Mouse (Mus musculus) MEL (cell line): ENCODE results near the gene Tspan32. TPM values are rescaled to one million over a fixed set of nuclear protein-coding genes. Genes with fewer than 3 reads are reported as not detected.

Experiments used
- DNase-seq: peaks from one replicate; pipeline ENCODE4 v3.0.0; 2011; ENCODE audit warnings: low read depth, low spot score
- H3K27ac ChIP-seq: 2 replicates; pipeline ENCODE4 v1.5.1; 2012; ENCODE audit warnings: low read depth, mild to moderate bottlenecking, control low read depth, low read length, moderate library complexity; ENCODE audit not compliant: control insufficient read depth
- H3K27me3 ChIP-seq, 2 experiments: fragments of 150-350 bp in 1 of 2; sonication (generic) in 1 of 2; 2 replicates each; pipeline ENCODE4 v1.6.1; 2012; ENCODE audit warnings: low read length in 2 of 2, mild to moderate bottlenecking in 2 of 2, improper control_type of control experiment in 1 of 2, moderate library complexity in 1 of 2; ENCODE audit not compliant: insufficient read depth in 2 of 2, control insufficient read depth in 1 of 2
- H3K36me3 ChIP-seq, 2 experiments: 2 replicates each; pipeline ENCODE4 v1.6.1; 2012 to 2014; ENCODE audit warnings: low read length in 2 of 2, improper control_type of control experiment in 1 of 2, inconsistent platforms in 1 of 2, mild to moderate bottlenecking in 1 of 2; ENCODE audit not compliant: insufficient read depth in 2 of 2, control insufficient read depth in 1 of 2
- H3K4me1 ChIP-seq, 2 experiments: fragments of 150-350 bp in 1 of 2; sonication (generic) in 1 of 2; 2 replicates each; pipeline ENCODE4 v1.6.1; 2012; ENCODE audit warnings: low read length in 2 of 2, improper control_type of control experiment in 1 of 2, mild to moderate bottlenecking in 1 of 2; ENCODE audit not compliant: insufficient read depth in 2 of 2, control insufficient read depth in 1 of 2
- H3K4me3 ChIP-seq, 2 experiments: fragments of 150-350 bp in 1 of 2; sonication (generic) in 1 of 2; 2 replicates each; pipeline ENCODE4 v1.5.1; 2012; ENCODE audit warnings: low read depth in 2 of 2, low read length in 2 of 2, mild to moderate bottlenecking in 2 of 2, moderate library complexity in 2 of 2, control low read depth in 1 of 2, improper control_type of control experiment in 1 of 2; ENCODE audit not compliant: control insufficient read depth in 1 of 2, insufficient read depth in 1 of 2
- H3K79me2 ChIP-seq: 2 replicates; pipeline ENCODE4 v1.6.1; 2012; ENCODE audit warnings: mild to moderate bottlenecking, low read length, moderate library complexity; ENCODE audit not compliant: control insufficient read depth, poor library complexity, insufficient read depth
- H3K9ac ChIP-seq: 2 replicates; pipeline ENCODE4 v1.6.1; 2012; ENCODE audit warnings: low read depth, mild to moderate bottlenecking, control low read depth, low read length, moderate library complexity; ENCODE audit not compliant: control insufficient read depth, poor library complexity, severe bottlenecking
- H3K9me3 ChIP-seq: fragments of 150-350 bp; sonication (generic); replicated peaks from 2 replicates; pipeline ENCODE4 v1.6.1; 2012; ENCODE audit warnings: mild to moderate bottlenecking, low read length, improper control_type of control experiment, moderate library complexity; ENCODE audit not compliant: insufficient read depth
- BHLHE40 ChIP-seq: IDR thresholded peaks from 2 replicates; pipeline ENCODE4 v1.6.1; 2012; ENCODE audit warnings: low read depth, mild to moderate bottlenecking, inconsistent platforms, low read length, improper control_type of control experiment, borderline replicate concordance
- CHD2 ChIP-seq: IDR thresholded peaks from 2 replicates; pipeline ENCODE4 v1.6.1; 2011; ENCODE audit warnings: low read length, improper control_type of control experiment
- CTCF ChIP-seq, 3 experiments: IDR thresholded peaks in 2 of 3; conservative IDR thresholded peaks in 1 of 3; 2 replicates each; pipeline ENCODE4 v1.5.1; 2011 to 2012; ENCODE audit warnings: low read length in 3 of 3, low read depth in 2 of 3, mild to moderate bottlenecking in 2 of 3, improper control_type of control experiment in 1 of 3, inconsistent platforms in 1 of 3, mixed read lengths in 1 of 3, moderate library complexity in 1 of 3; ENCODE audit not compliant: control insufficient read depth in 1 of 3, insufficient read depth in 1 of 3, poor library complexity in 1 of 3, severe bottlenecking in 1 of 3
- EP300 ChIP-seq, 2 experiments: IDR thresholded peaks; 2 replicates each; pipeline ENCODE4 v1.6.1; 2011; ENCODE audit warnings: improper control_type of control experiment in 2 of 2, low read length in 2 of 2, low read depth in 1 of 2, mild to moderate bottlenecking in 1 of 2
- ETS1 ChIP-seq: IDR thresholded peaks from 2 replicates; pipeline ENCODE4 v1.6.1; 2012; ENCODE audit warnings: low read depth, mild to moderate bottlenecking, inconsistent platforms, low read length, improper control_type of control experiment, moderate library complexity
- GATA1 ChIP-seq: IDR thresholded peaks from 2 replicates; pipeline ENCODE4 v1.6.1; 2011; ENCODE audit warnings: low read depth, low read length, improper control_type of control experiment
- JUND ChIP-seq: IDR thresholded peaks from 2 replicates; pipeline ENCODE4 v1.6.1; 2011; ENCODE audit warnings: low read depth, mild to moderate bottlenecking, improper control_type of control experiment, low read length
- MAFK ChIP-seq: IDR thresholded peaks from 2 replicates; pipeline ENCODE4 v1.6.1; 2011; ENCODE audit warnings: low read depth, mild to moderate bottlenecking, low read length, improper control_type of control experiment, borderline replicate concordance
- MAZ ChIP-seq: IDR thresholded peaks from 2 replicates; pipeline ENCODE4 v1.6.1; 2012; ENCODE audit warnings: low read depth, mild to moderate bottlenecking, inconsistent platforms, low read length, improper control_type of control experiment
- MXI1 ChIP-seq: IDR thresholded peaks from 2 replicates; pipeline ENCODE4 v1.6.1; 2011; ENCODE audit warnings: mild to moderate bottlenecking, low read depth, low read length, improper control_type of control experiment
- MYB ChIP-seq: IDR thresholded peaks from 2 replicates; pipeline ENCODE4 v1.6.1; 2011; ENCODE audit warnings: mild to moderate bottlenecking, low read depth, low read length, improper control_type of control experiment
- NELFE ChIP-seq: IDR thresholded peaks from 2 replicates; pipeline ENCODE4 v1.6.1; 2011; ENCODE audit warnings: low read depth, low read length, improper control_type of control experiment
- POLR2A ChIP-seq, 2 experiments: IDR thresholded peaks; 2 replicates each; pipeline ENCODE4 v1.6.1; 2011 to 2012; ENCODE audit warnings: low read length in 2 of 2, mild to moderate bottlenecking in 2 of 2, control low read depth in 1 of 2, improper control_type of control experiment in 1 of 2, low read depth in 1 of 2, moderate library complexity in 1 of 2; ENCODE audit not compliant: control insufficient read depth in 1 of 2, insufficient read depth in 1 of 2, poor library complexity in 1 of 2
- POLR2AphosphoS2 ChIP-seq: IDR thresholded peaks from 2 replicates; pipeline ENCODE4 v1.6.1; 2011; ENCODE audit warnings: low read length, improper control_type of control experiment
- RCOR1 ChIP-seq: IDR thresholded peaks from 2 replicates; pipeline ENCODE4 v1.6.1; 2012; ENCODE audit warnings: low read depth, mild to moderate bottlenecking, inconsistent platforms, low read length, improper control_type of control experiment
- SIN3A ChIP-seq: IDR thresholded peaks from 2 replicates; pipeline ENCODE4 v1.6.1; 2012; ENCODE audit warnings: low read length, improper control_type of control experiment, inconsistent platforms
- SMC3 ChIP-seq: IDR thresholded peaks from 2 replicates; pipeline ENCODE4 v1.6.1; 2011; ENCODE audit warnings: low read depth, low read length, improper control_type of control experiment
- TAL1 ChIP-seq: IDR thresholded peaks from 2 replicates; pipeline ENCODE4 v1.6.1; 2012; ENCODE audit warnings: mild to moderate bottlenecking, inconsistent platforms, low read length, moderate library complexity, mixed read lengths
- TBP ChIP-seq: IDR thresholded peaks from 2 replicates; pipeline ENCODE4 v1.8.0; 2011; ENCODE audit warnings: low read depth, low read length, improper control_type of control experiment
- TCF12 ChIP-seq: IDR thresholded peaks from 2 replicates; pipeline ENCODE4 v1.6.1; 2014; ENCODE audit warnings: low read depth, mild to moderate bottlenecking, inconsistent platforms, low read length, improper control_type of control experiment, moderate library complexity
- USF2 ChIP-seq, 2 experiments: IDR thresholded peaks; 2 replicates each; pipeline ENCODE4 v1.6.1; 2011 to 2012; ENCODE audit warnings: improper control_type of control experiment in 2 of 2, low read length in 2 of 2, borderline replicate concordance in 1 of 2, inconsistent platforms in 1 of 2, low read depth in 1 of 2, mild to moderate bottlenecking in 1 of 2; ENCODE audit not compliant: insufficient read depth in 1 of 2
- ZC3H11A ChIP-seq: IDR thresholded peaks from 2 replicates; pipeline ENCODE4 v1.6.1; 2012; ENCODE audit warnings: low read depth, mild to moderate bottlenecking, inconsistent platforms, low read length, improper control_type of control experiment
- ZKSCAN1 ChIP-seq: IDR thresholded peaks from 2 replicates; pipeline ENCODE4 v1.6.1; 2012; ENCODE audit warnings: low read depth, mild to moderate bottlenecking, inconsistent platforms, low read length, improper control_type of control experiment, moderate library complexity
- ZMIZ1 ChIP-seq: IDR thresholded peaks from 2 replicates; pipeline ENCODE4 v1.6.1; 2012; ENCODE audit warnings: low read depth, mild to moderate bottlenecking, inconsistent platforms, low read length, improper control_type of control experiment, moderate library complexity
- polyA plus RNA-seq, 2 experiments: library from polyadenylated mRNA; stranded (reverse) in 1 of 2; unstranded in 1 of 2; fragments of >175 nt in 1 of 2; fragments of >200 nt in 1 of 2; gene quantifications; 2 replicates each; pipeline versions ENCODE4 v1.2.1 to v1.2.4; 2012; ENCODE audit warnings: low replicate concordance in 2 of 2, low read depth in 1 of 2; ENCODE audit not compliant: insufficient read length in 2 of 2, insufficient read depth in 1 of 2, missing spikeins in 1 of 2
- total RNA-seq: library from RNA; depleted of rRNA; stranded (reverse); fragments of 300-350 nt; gene quantifications from 2 replicates; pipeline ENCODE4 v1.2.3, GENCODE M21; 2012

Tspan32 gene
- total and polyA plus RNA-seq, 3 experiments: 53.5 to 212 (median 205) TPM

DNA sequence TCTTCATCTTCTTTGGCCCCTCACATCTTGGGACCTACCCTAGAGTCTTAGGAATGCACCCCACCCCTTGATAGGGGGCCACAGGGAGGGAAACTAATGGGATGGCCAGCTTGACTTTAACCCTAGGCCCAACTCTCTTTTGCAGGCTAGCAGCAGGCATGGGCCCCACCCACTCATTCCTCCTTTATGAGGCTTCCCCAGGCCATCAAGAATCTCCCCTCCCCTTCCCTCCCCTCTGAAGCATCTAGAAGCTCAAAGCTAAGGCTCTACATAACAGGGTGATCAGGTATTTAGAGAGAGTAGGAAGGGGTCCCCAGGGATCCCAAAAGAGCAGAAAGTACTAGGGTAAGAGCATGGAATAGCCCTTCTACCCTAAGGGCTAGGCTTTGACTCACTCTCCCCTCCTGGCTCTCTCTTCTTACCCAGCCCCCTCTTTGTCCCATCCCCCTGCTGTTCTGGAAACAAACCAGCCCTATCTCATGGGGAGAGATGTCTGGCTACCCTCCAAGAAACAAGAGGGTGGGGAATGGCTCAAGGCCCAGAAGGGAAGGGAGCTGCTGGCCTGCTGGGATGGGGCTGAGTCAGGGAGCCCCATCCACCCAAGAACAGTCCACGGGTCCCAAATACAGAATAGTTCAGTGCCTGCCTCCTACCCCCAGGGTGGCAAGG, 11.0 kb downstream of the Tspan32 start:
- H3K9ac ChIP-seq: peak overlapping the region; percentile 48
- no peaks in the 10 kb centered on the region for H3K9me3 ChIP-seq
- DNase-seq: peak; percentile 88
- peaks cover 13 to 59% of the 10 kb centered on the region in 2 experiments for H3K4me1 ChIP-seq
- H3K36me3 ChIP-seq: peaks cover 4 to 42% of the 10 kb centered on the region in 2 experiments; a peak in 3 of 4 replicates
- no peak for TF ChIP-seq MAFK
- TF ChIP-seq GATA1: no peak
- TF ChIP-seq POLR2A (IDR thresholded peaks at IDR 0.05; ENCODE audit: control insufficient read depth in 1 of 2, insufficient read depth in 1 of 2, low read depth in 1 of 2, low read length in 2 of 2, poor library complexity in 1 of 2): peak in 1 of 2 experiments; percentile 14; a peak in 1 of 4 replicates
- peak; percentile 64 for TF ChIP-seq TCF12
- TF ChIP-seq EP300 (IDR thresholded peaks at IDR 0.05; ENCODE audit: low read depth in 1 of 2, low read length in 2 of 2): peak; percentile 64 to 80
- no peak; the same call in 1 of the 2 replicates for TF ChIP-seq ZMIZ1
- 0 out of 2 replicates have a peak, but pooled peaks have one; percentile 3 for TF ChIP-seq ZKSCAN1
- 0 out of 2 replicates have a peak, but pooled peaks have one; percentile 2 for TF ChIP-seq NELFE
- peak; percentile 69; the same call in 1 of the 2 replicates for TF ChIP-seq POLR2AphosphoS2
- TF ChIP-seq RCOR1: no peak; the same call in 1 of the 2 replicates
- peak; percentile 75; the same call in 1 of the 2 replicates for TF ChIP-seq BHLHE40
- TF ChIP-seq SIN3A: peak; percentile 65; the same call in 1 of the 2 replicates
- no peak for TF ChIP-seq USF2 (IDR thresholded peaks at IDR 0.05; ENCODE audit: borderline replicate concordance in 1 of 2, insufficient read depth in 1 of 2, low read depth in 1 of 2, low read length in 2 of 2)
- TF ChIP-seq TAL1: peak; percentile 7; the same call in 1 of the 2 replicates
- TF ChIP-seq ETS1: peak; percentile 83
- peak; percentile 27 for TF ChIP-seq SMC3
- 0 out of 2 replicates have a peak, but pooled peaks have one; percentile 6 for TF ChIP-seq ZC3H11A
- TF ChIP-seq CHD2: peak; percentile 91
- TF ChIP-seq MAZ: peak; percentile 77; the same call in 1 of the 2 replicates
- TF ChIP-seq MYB: no peak
- 0 out of 2 replicates have a peak, but pooled peaks have one; percentile 25 for TF ChIP-seq TBP
- TF ChIP-seq JUND: no peak
- no peak; the same call in 1 of the 2 replicates for TF ChIP-seq MXI1
- no peak for TF ChIP-seq CTCF (IDR thresholded peaks at IDR 0.05 in 2 of 3, conservative IDR thresholded peaks at IDR 0.05 in 1 of 3; ENCODE audit: control insufficient read depth in 1 of 3, insufficient read depth in 1 of 3, low read depth in 2 of 3, low read length in 3 of 3, poor library complexity in 1 of 3, severe bottlenecking in 1 of 3)
- H3K79me2 ChIP-seq: no peaks in the 10 kb centered on the region
- no peaks in the 10 kb centered on the region for H3K27me3 ChIP-seq
- peak overlapping the region; percentile 78 for H3K27ac ChIP-seq
- H3K4me3 ChIP-seq: no peak overlapping the region
